Mouse (Mus musculus): Measurements from ENCODE around the gene Zfp639.

DNA sequence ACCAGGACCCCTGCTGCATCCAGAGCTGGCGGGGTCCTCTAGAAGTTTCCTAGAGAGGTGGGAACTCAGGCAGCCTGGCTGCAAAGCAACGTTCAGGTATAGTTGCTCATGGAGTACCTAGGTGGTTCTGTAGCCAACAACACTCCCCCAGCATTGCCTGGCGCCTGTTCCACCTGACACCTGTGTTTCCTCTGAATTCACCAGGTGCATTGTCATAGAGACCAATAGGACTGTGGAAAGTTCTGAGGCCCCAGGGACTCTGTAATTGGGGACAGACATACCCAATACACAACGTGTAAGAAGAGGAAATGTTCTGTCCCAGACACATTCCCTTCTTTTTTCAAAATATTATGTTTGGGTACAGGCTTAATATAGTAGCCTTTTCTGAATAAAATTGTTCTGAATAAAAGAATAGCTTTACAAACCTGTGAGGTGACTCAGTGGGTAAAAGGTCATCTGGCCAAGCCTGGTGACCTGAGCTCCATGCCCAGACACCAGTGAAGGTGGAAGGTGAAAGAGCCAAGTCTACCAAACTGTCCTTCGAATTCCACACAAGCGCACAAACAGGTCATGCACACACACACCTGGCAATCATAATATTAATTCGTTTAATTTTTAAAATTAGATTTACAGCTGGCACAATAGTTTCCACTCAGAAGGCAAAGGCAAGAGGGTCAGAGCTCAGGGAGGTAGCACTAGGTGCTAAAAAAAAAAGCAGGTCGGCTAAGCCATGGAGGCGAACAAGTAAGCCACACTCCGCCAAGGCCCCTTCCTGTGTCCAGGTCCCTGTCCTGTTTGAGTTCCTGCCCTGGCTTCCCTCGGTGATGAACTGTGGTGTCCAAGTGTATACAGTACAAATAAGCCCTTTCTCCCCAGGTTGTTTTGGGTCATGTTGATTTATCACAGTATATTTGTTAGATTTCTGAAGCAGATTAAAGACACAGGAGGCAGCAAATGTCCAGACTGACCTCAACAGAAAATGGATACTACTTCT lies 17.7 kb upstream of the Zfp639 start, which contains the start of gene Kcnmb3:
- no peak for TF ChIP-seq CTCF (IDR thresholded peaks at IDR 0.05; ENCODE audit: low read depth, low read length)
- no peak for TF ChIP-seq POLR2A (IDR thresholded peaks at IDR 0.05; ENCODE audit: insufficient read depth, low read length)

Data from ES-Bruce4 (cell line).